Mouse (Mus musculus) urinary bladder, adult 2 months (tissue): ENCODE measurements around the gene Il27. TPM values are rescaled to one million over a fixed set of nuclear protein-coding genes. Genes with fewer than 3 reads are reported as not detected.

Experiments
- DNase-seq: peaks from one replicate; pipeline ENCODE4 v3.0.0; 2022; ENCODE audit warnings: low spot score
- polyA plus RNA-seq: library from polyadenylated mRNA; depleted of rRNA; stranded (reverse); fragments of >200 nt; gene quantifications from 2 replicates; pipeline ENCODE4 v1.2.3, GENCODE M21; 2012

Il27 gene
- polyA plus RNA-seq, 1 experiment = 0.18 TPM

- DNase-seq = no peak
Measured at GRCm38 (mm10) chr7:126606611-126607010, 11.9 kb upstream of the Il27 start.

GRCm38 (mm10) chr7:126602650-126603049 is 7.9 kb upstream of the Il27 start:
- DNase-seq = no peak

- DNase-seq = no peak
Measured at GRCm38 (mm10) chr7:126601896-126602295, 7.2 kb upstream of the Il27 start.

- no peak for DNase-seq
Measured at GRCm38 (mm10) chr7:126598919-126599318, 4.2 kb upstream of the Il27 start.

GRCm38 (mm10) chr7:126596414-126596813 is 1.7 kb upstream of the Il27 start:
- DNase-seq = no peak

- no peak for DNase-seq
Measured at GRCm38 (mm10) chr7:126595890-126596289, 1.1 kb upstream of the Il27 start.

GRCm38 (mm10) chr7:126587779-126588178 is 7.0 kb downstream of the Il27 start:
- no peak for DNase-seq

- DNase-seq = no peak
Measured at GRCm38 (mm10) chr7:126586839-126587238, 7.9 kb downstream of the Il27 start.

- DNase-seq = no peak
Measured at GRCm38 (mm10) chr7:126585717-126586116, 9.0 kb downstream of the Il27 start, which contains the start of gene Cln3. Cln3 (minus strand) TSS chr7:126585817.

- DNase-seq = no peak
Measured at GRCm38 (mm10) chr7:126584506-126584977, 10.2 kb downstream of the Il27 start, which contains the start of gene Apobr. Apobr (plus strand) TSS chr7:126584942.

GRCm38 (mm10) chr7:126583761-126584160 is 11.0 kb downstream of the Il27 start:
- DNase-seq = no peak

- DNase-seq = peak; percentile 69
Measured at GRCm38 (mm10) chr7:126583251-126583709, 11.5 kb downstream of the Il27 start.

- peak; percentile 49 for DNase-seq
Measured at GRCm38 (mm10) chr7:126582759-126583158, 12.0 kb downstream of the Il27 start.

- no peak for DNase-seq
Measured at GRCm38 (mm10) chr7:126581661-126582060, 13.1 kb downstream of the Il27 start.

GRCm38 (mm10) chr7:126579172-126579571 is 15.6 kb downstream of the Il27 start:
- no peak for DNase-seq

GRCm38 (mm10) chr7:126576946-126577345 is 17.8 kb downstream of the Il27 start:
- DNase-seq = no peak

- DNase-seq = peak; percentile 67
Measured at GRCm38 (mm10) chr7:126566094-126566765, 28.5 kb downstream of the Il27 start, which contains the start of gene Eif3c. Eif3c (minus strand) TSS chr7:126566411.

- no peak for DNase-seq
Measured at GRCm38 (mm10) chr7:126565693-126566092, 29.0 kb downstream of the Il27 start.

- no peak for DNase-seq
Measured at GRCm38 (mm10) chr7:126556635-126557034, 38.1 kb downstream of the Il27 start.

GRCm38 (mm10) chr7:126554796-126555195 is 39.9 kb downstream of the Il27 start:
- DNase-seq = no peak

- no peak for DNase-seq
Measured at GRCm38 (mm10) chr7:126545631-126546030, 49.1 kb downstream of the Il27 start.

- no peak for DNase-seq
Measured at GRCm38 (mm10) chr7:126541661-126542060, 53.1 kb downstream of the Il27 start.
